Mouse (Mus musculus): ENCODE measurements around the gene Zfp940.
A peak's percentile ranks its signal among the peaks of the same experiment; 100 is the strongest.

The Zfp940 gene

DNA sequence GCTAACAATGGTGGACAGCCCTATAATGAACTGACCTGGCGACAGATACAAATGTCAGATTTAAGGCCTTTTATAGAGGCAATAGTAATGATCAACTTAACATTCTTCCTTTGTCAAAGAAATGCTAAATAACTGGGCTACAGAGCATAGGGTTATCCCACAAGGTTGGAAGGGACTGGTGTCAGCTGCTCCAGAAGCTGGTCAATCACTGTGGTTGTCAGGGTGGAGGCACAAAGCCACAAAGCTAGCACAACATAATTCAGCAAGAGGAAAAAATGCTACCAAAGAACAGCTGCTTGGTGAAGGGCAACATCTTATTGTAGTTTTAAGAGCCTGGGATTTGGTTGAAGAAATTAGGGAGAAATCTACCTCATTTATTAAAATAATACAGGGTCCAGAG lies 41.2 kb downstream of the Zfp940 start:
- DNase-seq (ENCODE audit: low read depth in 1 of 2, low spot score in 2 of 2), result no peak

DNA sequence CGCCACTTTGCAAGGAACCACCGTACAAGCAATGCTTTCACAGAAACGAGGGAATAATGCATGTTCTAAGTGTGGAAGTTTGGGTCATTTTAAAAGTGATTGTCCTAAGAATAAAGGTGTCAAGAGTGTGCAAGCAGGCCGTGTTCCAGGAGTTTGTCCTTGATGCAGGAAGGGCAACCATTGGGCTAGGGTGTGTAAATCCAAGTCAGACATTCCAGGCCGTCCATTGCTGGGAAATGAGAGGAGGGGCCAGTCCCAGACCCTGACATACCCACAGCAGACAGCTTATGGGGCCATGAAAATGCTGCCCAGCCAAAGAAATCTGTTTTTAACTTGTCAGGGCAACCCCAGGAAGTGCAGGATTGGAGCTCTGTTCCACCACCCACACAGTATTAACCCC lies 46.4 kb downstream of the Zfp940 start:
- DNase-seq (ENCODE audit: low read depth in 1 of 2, low spot score in 2 of 2), result no peak

DNA sequence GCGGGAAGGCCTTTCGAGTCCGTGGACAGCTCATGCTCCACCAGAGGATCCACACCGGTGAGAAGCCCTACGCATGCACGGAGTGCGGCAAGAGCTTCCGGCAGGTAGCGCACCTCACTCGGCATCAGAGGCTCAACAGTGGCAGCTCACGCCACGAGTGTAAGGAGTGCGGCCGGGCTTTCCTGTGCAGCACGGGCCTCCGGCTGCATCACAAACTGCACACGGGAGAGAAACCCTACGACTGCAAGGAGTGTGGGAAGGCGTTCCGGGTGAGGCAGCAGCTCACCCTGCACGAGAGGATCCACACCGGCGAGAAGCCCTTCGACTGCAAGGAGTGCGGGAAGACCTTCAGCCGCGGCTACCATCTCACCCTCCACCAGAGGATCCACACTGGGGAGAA lies 60.6 kb downstream of the Zfp940 start:
- no peak for DNase-seq (ENCODE audit: low read depth in 1 of 2, low spot score in 2 of 2)

DNA sequence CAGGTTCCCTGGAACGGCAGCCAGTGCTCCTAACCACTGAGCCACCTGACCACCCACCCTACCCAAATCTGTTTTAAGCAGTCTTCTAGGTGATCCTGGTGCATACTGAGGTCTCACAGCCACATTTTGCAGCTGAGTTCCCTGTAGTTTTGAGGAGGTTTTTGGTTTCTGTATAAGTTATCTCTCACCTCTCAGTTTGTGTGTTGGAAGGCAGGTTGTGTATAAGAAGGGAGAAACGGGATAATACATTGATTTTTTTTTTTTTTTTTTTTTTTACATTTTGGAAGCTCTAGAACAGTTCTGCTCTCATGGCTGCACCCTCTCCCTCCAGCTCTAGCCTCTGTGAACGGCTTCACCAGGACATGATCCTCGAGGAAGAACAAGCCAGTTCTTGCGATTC lies 67.6 kb downstream of the Zfp940 start:
- DNase-seq (ENCODE audit: low read depth in 1 of 2, low spot score in 2 of 2), result no peak

DNA sequence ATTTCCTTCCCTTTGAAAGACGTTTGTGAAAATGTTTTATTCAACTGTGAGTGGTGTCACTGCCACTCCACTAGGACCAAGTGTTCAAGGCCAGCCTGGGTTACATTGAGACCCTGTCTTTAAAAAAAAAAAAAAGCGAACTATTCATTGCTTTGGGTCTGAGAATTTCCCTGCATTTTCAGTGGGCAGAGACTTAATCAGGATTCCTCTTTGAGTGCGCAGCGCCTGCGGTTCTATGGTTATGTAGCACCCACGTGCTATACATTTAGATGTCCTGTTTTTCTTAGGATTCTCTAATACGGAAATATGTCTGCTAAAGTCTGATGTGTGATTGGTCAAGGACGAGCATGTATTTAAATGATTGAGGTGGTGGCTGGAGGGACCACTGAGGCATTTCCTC lies 68.4 kb downstream of the Zfp940 start:
- DNase-seq (ENCODE audit: low read depth in 1 of 2, low spot score in 2 of 2), result no peak

DNA sequence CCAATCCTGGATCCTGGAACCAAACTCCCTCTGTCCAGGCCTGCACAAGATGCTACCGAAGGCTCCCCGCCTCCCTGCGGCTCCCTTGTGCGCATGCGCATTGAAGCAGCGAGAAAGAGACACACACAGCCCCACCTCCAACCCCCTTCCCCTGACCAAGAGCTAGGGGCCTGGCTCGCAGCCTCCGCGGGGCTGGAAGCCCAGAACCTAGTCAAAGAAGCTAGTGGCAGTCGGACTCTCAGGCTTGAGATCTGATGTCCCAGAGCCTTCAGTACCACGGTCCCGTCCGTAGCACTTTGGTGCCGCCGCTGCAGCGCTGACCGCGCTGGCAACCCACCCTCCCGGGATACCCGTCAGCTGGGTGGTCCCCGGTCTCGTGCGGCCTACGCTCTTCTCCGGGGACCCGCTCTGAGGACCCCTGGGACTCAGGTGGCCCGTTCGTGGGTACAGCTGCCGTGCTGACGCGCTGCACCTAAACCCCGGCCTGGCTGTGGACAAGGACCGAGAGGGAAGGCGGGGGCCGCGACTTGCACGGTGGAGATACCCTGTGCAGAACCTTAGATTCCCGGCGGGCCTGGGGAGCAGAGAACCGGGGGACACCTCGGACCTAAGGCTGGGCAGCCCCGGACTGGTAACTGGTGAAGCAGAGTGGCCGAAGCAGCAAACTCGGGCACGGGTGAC lies 69.5 kb downstream of the Zfp940 start, which contains the start of gene Zfp30:
TSS of gene Zfp30 (plus strand) at position 128 of the 681 bp plus-strand sequence.
- DNase-seq (ENCODE audit: low read depth in 1 of 2, low spot score in 2 of 2), result peak in 1 of 2 experiments; percentile 17
